Mouse (Mus musculus) CH12.LX (cell line): Measurements from ENCODE around the gene Adgrl3.

Source experiments
- E2F4 ChIP-seq: IDR thresholded peaks from 2 replicates; pipeline ENCODE4 v1.6.1; 2011; ENCODE audit warnings: low read depth, low read length, improper control_type of control experiment; ENCODE audit not compliant: insufficient replicate concordance
- MAFK ChIP-seq: IDR thresholded peaks from 2 replicates; pipeline ENCODE4 v1.6.1; 2011; ENCODE audit warnings: low read length, improper control_type of control experiment; ENCODE audit not compliant: insufficient replicate concordance
- MAX ChIP-seq: IDR thresholded peaks from 2 replicates; pipeline ENCODE4 v1.6.1; 2011; ENCODE audit warnings: low read length, improper control_type of control experiment
- MXI1 ChIP-seq: IDR thresholded peaks from 2 replicates; pipeline ENCODE4 v1.6.1; 2011; ENCODE audit warnings: mild to moderate bottlenecking, low read depth, low read length, improper control_type of control experiment
- MYC ChIP-seq: IDR thresholded peaks from 2 replicates; pipeline ENCODE4 v1.6.1; 2011; ENCODE audit warnings: low read depth, mild to moderate bottlenecking, improper control_type of control experiment, low read length
- POLR2A ChIP-seq: IDR thresholded peaks from 2 replicates; pipeline ENCODE4 v1.6.1; 2011; ENCODE audit warnings: low read depth, mild to moderate bottlenecking, improper control_type of control experiment, low read length
- TBP ChIP-seq: conservative IDR thresholded peaks from 2 replicates; pipeline ENCODE4 v1.6.1; 2011; ENCODE audit warnings: low read depth, low read length, improper control_type of control experiment
- TCF12 ChIP-seq: IDR thresholded peaks from 2 replicates; pipeline ENCODE4 v1.6.1; 2014; ENCODE audit warnings: low read depth, mild to moderate bottlenecking, inconsistent platforms, low read length, improper control_type of control experiment
- UBTF ChIP-seq: IDR thresholded peaks from 2 replicates; pipeline ENCODE4 v1.6.1; 2012; ENCODE audit warnings: low read depth, mild to moderate bottlenecking, inconsistent platforms, low read length, improper control_type of control experiment, moderate library complexity
- USF1 ChIP-seq: IDR thresholded peaks from 2 replicates; pipeline ENCODE4 v1.6.1; 2014; ENCODE audit warnings: low read depth, mild to moderate bottlenecking, inconsistent platforms, low read length, improper control_type of control experiment
- USF2 ChIP-seq: conservative IDR thresholded peaks from 2 replicates; pipeline ENCODE4 v1.6.1; 2011; ENCODE audit warnings: low read depth, low read length, improper control_type of control experiment
- ZC3H11A ChIP-seq: IDR thresholded peaks from 2 replicates; pipeline ENCODE4 v1.6.1; 2012; ENCODE audit warnings: low read depth, mild to moderate bottlenecking, inconsistent platforms, low read length, improper control_type of control experiment
- ZMIZ1 ChIP-seq: IDR thresholded peaks from 2 replicates; pipeline ENCODE4 v1.6.1; 2012; ENCODE audit warnings: low read depth, mild to moderate bottlenecking, inconsistent platforms, low read length, improper control_type of control experiment
- ZNF384 ChIP-seq: IDR thresholded peaks from 2 replicates; pipeline ENCODE4 v1.6.1; 2012; ENCODE audit warnings: low read depth, low read length, improper control_type of control experiment, inconsistent platforms

GRCm38 (mm10) chr5:81442150-81442549 lies 422.2 kb downstream of the Adgrl3 start:
- TF ChIP-seq USF1 (no peak), ZC3H11A (no peak), UBTF (no peak), USF2 (no peak), ZNF384 (no peak), E2F4 (no peak), MYC (no peak), ZMIZ1 (no peak), TCF12 (no peak), MAFK (no peak), MXI1 (no peak), POLR2A (no peak), MAX (no peak), TBP (no peak)
